Mouse (Mus musculus) 3134 (cell line): Measurements from ENCODE around the gene Paqr6.
A peak's percentile ranks its signal among the peaks of the same experiment; 100 is the strongest.
"Not testable (repeated sequence)": the region's sequence is repeated elsewhere in the genome, so short reads cannot be mapped to it uniquely, and the experiment has no call there.

ENCODE experiments used
- DNase-seq: peaks from one replicate; pipeline ENCODE4 v3.0.0-alpha.2; 2011; ENCODE audit warnings: low spot score; ENCODE audit not compliant: insufficient read length; ENCODE audit errors: extremely low read depth

Paqr6 gene

GRCm38 (mm10) chr3:88365705-88366361 lies 1.4 kb downstream of the Paqr6 start:
- no peak for DNase-seq

DNA sequence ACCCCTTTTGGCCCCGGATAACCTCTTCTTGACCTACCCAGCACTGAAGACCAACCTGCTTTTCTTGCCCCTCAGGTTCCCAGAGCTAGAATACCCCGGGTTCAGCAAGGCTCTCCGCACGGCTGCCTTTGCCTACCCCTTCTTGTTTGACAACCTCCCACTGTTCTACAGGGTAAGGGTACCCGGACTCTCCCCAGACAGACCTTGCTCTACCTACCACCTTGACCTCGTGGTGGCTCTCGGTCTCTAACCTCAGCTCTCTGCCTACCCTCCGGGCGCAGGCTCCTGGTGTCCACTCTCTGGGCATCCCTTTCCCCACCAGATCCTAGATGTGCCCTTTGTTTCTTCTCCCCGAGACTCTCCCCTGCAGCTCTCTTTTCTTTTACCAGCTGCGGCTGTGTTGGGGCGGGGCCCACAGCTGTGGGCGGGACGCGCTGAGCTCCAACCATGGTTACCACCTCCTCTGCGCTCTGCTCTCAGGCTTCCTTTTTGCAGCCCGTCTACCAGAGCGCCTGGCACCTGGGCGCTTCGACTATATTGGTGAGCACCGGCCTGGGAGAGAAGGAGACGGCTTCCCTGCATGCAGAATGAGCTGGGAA lies 2.5 kb downstream of the Paqr6 start:
- not testable (repeated sequence) for DNase-seq

DNA sequence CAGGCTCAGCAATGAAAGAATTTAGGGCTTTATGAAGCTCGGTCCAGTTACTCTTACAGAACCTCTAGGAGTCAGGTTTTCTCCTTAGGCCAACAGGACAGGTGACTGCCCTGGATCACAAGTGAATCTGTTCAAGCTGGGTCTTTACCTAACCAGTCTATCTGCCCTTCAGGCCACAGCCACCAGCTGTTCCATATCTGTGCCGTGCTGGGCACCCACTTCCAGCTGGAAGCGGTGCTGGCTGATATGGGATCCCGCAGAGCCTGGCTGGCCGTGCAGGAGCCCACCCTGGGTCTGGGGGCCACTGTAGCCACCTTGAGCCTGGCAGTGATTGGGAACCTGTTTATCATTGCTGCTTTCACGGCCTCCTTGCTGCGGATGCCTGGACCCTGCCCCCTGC lies 3.1 kb downstream of the Paqr6 start:
- not testable (repeated sequence) for DNase-seq

GRCm38 (mm10) chr3:88368511-88368910 lies 4.1 kb downstream of the Paqr6 start:
- DNase-seq = not testable (repeated sequence)

DNA sequence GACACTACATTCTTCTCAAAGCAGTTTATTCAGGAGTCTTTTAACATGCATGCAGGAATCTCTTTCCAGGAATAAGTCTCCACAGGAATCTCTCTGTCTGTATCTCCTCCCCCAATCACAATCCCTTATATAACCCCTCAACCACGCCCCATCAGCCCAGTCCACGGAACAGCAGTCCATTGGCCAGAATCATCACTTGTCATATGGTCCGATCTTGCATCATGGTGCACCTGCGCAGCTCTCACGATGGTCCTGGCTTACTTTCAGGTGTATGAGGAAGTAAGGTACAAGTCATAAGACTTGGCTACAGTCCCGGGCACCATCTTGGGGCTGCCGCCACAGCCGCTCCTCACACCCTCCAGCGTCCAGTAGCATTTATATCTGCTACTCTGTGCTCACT lies 8.3 kb downstream of the Paqr6 start, which contains the start of gene Bglap3:
Gene Bglap3 (minus strand): TSS at position 101 of the 400 bp plus-strand sequence.
- not testable (repeated sequence) for DNase-seq

DNA sequence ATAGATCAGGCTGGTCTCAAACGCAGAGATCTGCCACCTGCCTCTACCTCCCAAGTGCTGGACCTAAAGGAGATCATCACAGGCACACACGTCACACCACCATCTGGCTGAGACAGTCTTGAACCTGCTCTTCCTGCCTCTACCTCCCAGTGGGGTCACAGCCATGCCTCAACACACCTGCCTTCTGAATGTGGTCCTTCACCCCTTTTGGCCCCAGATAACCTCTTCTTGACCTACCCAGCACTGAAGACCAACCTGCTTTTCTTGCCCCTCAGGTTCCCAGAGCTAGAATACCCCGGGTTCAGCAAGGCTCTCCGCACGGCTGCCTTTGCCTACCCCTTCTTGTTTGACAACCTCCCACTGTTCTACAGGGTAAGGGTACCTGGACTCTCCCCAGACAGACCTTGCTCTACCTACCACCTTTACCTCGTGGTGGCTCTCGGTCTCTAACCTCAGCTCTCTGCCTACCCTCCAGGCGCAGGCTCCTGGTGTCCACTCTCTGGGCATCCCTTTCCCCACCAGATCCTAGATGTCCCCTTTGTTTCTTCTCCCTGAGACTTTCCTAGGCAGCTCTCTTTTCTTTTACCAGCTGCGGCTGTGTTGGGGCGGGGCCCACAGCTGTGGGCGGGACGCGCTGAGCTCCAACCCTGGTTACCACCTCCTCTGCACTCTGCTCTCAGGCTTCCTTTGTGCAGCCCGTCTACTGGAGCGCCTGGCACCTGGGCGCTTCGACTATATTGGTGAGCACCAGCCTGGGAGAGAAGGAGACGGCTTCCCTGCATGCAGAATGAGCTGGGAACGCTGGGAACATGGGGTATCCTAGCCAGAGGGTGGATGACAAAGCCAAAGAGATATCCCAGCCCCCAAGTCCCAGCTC lies 11.6 kb downstream of the Paqr6 start:
- peak; percentile 40 for DNase-seq

- DNase-seq = not testable (repeated sequence)
These were observed 12.3 kb downstream of the Paqr6 start for GRCm38 (mm10) chr3:88376644-88377043.

DNA sequence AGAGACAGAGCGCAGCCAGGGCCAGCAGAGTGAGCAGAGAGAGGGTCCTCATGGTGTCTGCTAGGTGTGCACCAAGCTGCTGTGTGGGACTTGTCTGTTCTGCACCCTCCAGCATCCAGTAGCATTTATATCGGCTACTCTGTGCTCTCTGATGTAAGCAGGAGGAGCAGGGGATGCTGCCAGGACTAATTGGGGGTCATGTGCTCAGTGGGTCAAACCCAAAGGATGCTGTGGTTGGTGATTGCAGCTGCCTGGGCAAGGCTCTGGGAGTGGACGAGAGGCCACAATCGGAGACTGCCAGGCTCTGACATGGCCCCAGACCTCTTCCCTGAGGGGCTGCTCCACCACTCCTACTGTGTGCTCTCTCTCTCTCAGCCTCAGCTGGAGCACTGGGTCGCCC lies 14.2 kb downstream of the Paqr6 start, which contains the start of gene Bglap2:
Gene Bglap2 (minus strand): TSS at position 101 of the 400 bp plus-strand sequence.
- DNase-seq = not testable (repeated sequence)

DNA sequence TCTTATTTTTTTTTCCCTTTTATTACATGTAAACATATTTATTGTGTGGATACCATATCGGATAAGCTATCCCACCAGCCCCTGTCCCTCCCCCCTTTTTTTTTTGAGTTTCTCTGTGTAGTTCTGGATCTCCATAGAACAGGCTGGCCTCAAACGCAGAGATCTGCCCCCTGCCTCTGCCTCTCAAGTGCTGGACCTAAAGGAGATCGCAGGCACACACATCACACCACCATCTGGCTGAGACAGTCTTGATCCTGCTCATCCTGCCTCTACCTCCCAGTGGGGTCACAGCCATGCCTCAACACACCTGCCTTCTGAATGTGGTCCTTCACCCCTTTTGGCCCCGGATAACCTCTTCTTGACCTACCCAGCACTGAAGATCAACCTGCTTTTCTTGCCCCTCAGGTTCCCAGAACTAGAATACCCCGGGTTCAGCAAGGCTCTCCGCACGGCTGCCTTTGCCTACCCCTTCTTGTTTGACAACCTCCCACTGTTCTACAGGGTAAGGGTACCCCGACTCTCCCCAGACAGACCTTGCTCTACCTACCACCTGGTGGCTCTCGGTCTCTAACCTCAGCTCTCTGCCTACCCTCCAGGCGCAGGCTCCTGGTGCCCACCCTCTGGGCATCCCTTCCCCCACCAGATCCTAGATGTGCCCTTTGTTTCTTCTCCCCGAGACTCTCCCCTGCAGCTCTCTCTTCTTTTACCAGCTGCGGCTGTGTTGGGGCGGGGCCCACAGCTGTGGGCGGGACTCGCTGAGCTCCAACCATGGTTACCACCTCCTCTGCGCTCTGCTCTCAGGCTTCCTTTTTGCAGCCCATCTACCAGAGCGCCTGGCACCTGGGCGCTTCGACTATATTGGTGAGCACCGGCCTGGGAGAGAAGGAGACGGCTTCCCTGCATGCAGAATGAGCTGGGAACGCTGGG lies 17.3 kb downstream of the Paqr6 start:
- DNase-seq = not testable (repeated sequence)

DNA sequence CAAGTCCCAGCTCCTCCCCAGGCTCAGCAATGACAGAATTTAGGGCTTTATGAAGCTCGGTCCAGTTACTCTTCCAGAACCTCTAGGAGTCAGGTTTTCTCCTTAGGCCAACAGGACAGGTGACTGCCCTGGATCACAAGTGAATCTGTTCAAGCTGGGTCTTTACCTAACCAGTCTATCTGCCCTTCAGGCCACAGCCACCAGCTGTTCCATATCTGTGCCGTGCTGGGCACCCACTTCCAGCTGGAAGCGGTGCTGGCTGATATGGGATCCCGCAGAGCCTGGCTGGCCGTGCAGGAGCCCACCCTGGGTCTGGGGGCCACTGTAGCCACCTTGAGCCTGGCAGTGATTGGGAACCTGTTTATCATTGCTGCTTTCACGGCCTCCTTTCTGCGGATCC lies 18.0 kb downstream of the Paqr6 start:
- DNase-seq = not testable (repeated sequence)

DNA sequence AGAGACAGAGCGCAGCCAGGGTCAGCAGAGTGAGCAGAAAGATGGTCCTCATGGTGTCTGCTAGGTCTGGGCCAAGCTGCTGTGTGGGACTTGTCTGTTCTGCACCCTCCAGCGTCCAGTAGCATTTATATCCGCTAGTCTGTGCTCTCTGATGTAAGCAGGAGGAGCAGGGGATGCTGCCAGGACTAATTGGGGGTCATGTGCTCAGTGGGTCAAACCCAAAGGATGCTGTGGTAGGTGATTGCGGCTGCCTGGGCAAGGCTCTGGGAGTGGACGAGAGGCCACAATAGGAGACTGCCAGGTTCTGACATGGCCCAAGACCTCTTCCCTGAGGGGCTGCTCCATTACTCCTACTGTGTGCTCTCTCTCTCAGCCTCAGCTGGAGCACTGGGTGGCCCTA lies 20.0 kb downstream of the Paqr6 start, which contains the start of gene Bglap:
Gene Bglap (minus strand): TSS at position 101 of the 400 bp plus-strand sequence.
- no peak for DNase-seq

DNA sequence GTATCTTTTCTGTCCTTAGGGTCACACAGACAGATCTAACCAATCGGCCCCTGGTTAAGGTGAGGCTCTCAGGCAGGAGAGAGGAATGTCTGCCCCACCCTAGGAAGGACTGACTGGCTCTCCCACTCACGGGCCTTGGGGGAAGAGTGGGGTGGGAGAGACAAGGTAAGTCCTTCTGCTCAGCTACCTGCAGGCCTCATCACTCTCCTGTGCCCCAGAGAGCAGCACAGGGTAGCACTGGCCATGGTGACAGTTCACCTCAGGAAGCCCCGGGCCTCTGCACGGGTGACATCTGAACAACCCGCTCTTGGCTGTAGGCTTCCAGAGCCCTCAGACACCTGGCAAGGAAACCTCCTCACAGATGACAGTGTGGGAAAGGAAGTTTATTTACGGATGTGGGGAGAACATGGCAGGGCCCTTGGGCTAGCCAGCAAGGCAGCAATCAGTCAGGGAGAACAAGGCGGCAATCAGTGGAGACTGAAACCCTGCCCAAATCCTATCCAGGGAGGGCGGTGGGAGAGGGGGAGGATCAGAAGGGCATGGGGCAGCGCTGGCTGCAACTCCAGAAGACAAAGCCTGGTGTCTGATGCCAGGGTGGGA lies 29.5 kb downstream of the Paqr6 start:
- no peak for DNase-seq

DNA sequence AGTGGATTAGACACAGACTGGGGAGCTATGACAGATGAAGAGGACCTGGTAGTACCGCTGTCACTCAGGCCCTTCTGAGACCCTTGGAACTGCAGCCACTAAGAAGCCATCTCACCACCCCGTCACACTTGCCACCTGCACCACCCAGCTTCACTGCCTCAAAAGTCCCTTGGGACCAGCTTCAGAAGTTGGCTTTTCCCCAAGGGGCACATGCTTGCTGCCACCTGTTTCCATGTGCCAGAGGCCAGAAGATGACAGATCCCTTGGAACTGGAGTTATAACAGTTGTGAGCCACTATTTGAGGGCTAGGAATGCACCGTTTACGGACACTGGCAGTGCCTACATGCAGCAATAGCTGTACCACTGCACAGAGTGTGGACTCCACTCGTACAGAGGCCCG lies 30.9 kb downstream of the Paqr6 start:
- no peak for DNase-seq

- DNase-seq = no peak
These were observed 31.4 kb downstream of the Paqr6 start for GRCm38 (mm10) chr3:88395742-88396141.

GRCm38 (mm10) chr3:88398666-88399065 lies 34.3 kb downstream of the Paqr6 start:
- no peak for DNase-seq

DNA sequence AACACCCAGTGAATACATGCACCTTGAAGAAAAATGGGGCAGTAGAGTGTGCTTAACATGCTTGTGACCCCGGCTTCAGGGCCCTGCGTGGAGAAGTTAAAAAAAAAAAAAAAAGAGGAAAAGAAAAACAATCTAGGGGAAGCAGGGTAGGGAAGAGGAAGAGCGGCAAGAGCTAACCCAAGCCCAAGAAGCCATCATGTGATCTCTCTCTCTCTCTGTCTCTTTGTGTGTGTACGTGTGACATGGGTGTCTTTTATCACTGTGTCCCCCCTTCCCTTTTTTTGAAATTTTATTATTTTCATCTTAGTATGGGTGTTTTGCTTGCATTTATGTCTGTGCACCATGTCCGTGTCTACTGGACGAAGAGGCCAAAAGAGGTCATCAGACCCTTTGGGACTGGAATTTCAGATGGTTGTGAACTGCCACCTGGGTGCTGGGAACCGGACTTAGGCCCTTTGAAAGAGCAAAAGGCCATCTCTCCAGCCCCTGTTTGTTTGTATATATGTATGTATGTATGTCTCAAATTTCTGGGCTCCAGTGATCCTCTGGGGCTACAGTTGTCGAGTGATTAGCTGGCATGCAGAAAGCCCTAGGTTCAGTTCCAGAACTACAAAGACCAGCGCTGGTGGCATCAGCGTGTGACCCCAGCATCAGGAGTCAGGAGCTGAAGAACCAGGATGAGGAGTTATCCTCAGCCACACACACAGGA lies 39.3 kb downstream of the Paqr6 start:
- no peak for DNase-seq

DNA sequence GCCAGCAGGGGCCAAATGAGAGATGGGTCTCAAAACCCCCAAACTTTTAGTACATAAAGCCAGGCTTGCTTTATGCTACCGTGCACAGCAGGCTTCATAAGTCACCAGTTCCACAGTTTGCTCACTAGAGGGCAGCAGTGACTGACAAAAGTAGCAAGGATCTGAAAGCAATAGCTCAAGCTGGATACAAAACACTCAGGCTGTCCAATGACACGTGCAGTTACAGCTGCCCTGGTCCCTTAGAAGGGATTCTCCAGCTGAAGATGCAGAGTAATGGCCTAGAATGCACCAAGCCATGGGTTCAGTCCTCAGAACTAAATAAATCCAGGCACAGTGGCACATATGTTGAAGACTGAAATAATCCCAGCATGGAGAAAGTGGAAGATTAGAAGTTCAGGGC lies 42.7 kb downstream of the Paqr6 start:
- peak; percentile 46 for DNase-seq

DNA sequence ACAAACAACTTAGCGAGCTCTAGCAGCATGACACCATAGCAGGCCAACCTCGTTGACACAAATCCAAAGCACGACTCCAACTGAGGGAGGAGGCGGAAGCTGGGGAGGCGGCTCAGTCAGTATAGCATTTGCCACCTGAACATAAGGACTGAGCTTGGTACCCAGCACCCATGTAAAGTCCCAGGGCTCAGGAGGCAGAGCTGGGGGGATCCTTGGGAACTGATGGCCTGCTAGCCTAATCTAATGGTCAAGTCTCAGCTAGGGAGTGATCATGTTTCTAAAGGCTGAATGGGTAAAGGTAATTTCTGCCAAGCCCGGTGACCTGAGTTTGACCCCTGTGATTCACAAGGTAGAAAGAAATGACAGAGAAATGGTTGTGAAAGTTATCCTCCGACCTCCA lies 43.1 kb downstream of the Paqr6 start:
- DNase-seq = no peak

GRCm38 (mm10) chr3:88408953-88409352 lies 44.6 kb downstream of the Paqr6 start:
- no peak for DNase-seq
